Mouse (Mus musculus): Measurements from ENCODE around the gene D230025D16Rik. TPM values are rescaled to one million over a fixed set of nuclear protein-coding genes. Genes with fewer than 3 reads are reported as not detected.
"Not testable (repeated sequence)": the region's sequence is repeated elsewhere in the genome, so short reads cannot be mapped to it uniquely, and the experiment has no call there.

The D230025D16Rik gene
- polyA plus RNA-seq, 1 experiment from 2014 or later = 21.8 TPM

GRCm38 (mm10) chr8:105290554-105291314, 65.8 kb downstream of the D230025D16Rik start:
- peaks cover 11% of the 10 kb centered on the region for H3K4me1 ChIP-seq (replicated peaks)
- H3K36me3 ChIP-seq = no peaks in the 10 kb centered on the region
- H3K27me3 ChIP-seq (replicated peaks) = peaks cover 11% of the 10 kb centered on the region
- H3K9me3 ChIP-seq = no peaks in the 10 kb centered on the region
- 7% methylated on average over 31 of the region's 31 CpGs for WGBS
- no peak for ATAC-seq
- no peak overlapping the region for H3K27ac ChIP-seq
- no peak overlapping the region for H3K9ac ChIP-seq
- H3K4me2 ChIP-seq (replicated peaks) = peak overlapping the region; percentile 86
- H3K4me3 ChIP-seq (replicated peaks) = peak overlapping the region; percentile 48; the same call in 1 of the 2 replicates

- WGBS = 85% methylated on average over 8 of the region's 8 CpGs
Measured at GRCm38 (mm10) chr8:105291364-105291763, 66.4 kb downstream of the D230025D16Rik start.

GRCm38 (mm10) chr8:105291802-105292201, 66.9 kb downstream of the D230025D16Rik start:
- not testable (repeated sequence) for H3K4me2 ChIP-seq (replicated peaks); ATAC-seq; H3K27ac ChIP-seq; H3K9ac ChIP-seq; H3K9me3 ChIP-seq; H3K4me3 ChIP-seq (replicated peaks); H3K36me3 ChIP-seq
- peaks cover 11% of the 10 kb centered on the region for H3K27me3 ChIP-seq (replicated peaks)
- 69% methylated on average over 3 of the region's 3 CpGs for WGBS
- H3K4me1 ChIP-seq (replicated peaks) = peaks cover 11% of the 10 kb centered on the region

More at GRCm38 (mm10) chr8:105291364-105291763, 66.4 kb downstream of the D230025D16Rik start:
- H3K9me3 ChIP-seq; ATAC-seq; H3K4me2 ChIP-seq (replicated peaks); H3K9ac ChIP-seq; H3K36me3 ChIP-seq; H3K4me3 ChIP-seq (replicated peaks); H3K27ac ChIP-seq: not testable (repeated sequence)
- peaks cover 11% of the 10 kb centered on the region for H3K27me3 ChIP-seq (replicated peaks)
- peaks cover 11% of the 10 kb centered on the region for H3K4me1 ChIP-seq (replicated peaks)

DNA sequence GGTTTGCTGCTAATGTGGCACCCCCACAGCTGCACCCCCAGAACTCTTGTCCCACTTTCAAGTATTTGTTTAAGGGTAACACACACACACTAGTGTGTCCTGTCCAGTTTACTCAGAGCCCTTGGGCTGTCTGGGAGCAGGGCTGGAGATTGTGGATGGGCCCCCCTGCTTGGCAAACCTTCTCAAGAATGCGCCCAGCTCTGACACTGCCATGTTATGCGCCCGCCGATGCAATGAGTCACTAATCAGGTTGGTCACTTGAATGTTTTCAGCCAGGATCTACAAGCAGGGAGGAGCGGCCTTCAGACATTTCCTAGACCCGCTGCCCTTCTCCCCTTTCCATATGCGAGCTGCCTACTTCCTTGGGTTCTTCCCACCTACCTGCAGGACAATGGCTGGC, 67.5 kb downstream of the D230025D16Rik start:
- WGBS = 82% methylated on average over 7 of the region's 7 CpGs
- Histone ChIP-seq H3K4me2 (replicated peaks) (no peak overlapping the region), H3K4me1 (replicated peaks) (peaks cover 11% of the 10 kb centered on the region), H3K9me3 (no peaks in the 10 kb centered on the region), H3K27ac (no peak overlapping the region), H3K27me3 (replicated peaks) (peaks cover 11% of the 10 kb centered on the region), H3K36me3 (no peaks in the 10 kb centered on the region), H3K4me3 (replicated peaks) (no peak overlapping the region), H3K9ac (no peak overlapping the region)
- ATAC-seq = no peak

- H3K36me3 ChIP-seq = no peaks in the 10 kb centered on the region
- H3K4me2 ChIP-seq (replicated peaks) = no peak overlapping the region
- ATAC-seq = no peak
- 70% methylated on average over 19 of the region's 19 CpGs for WGBS
- no peak overlapping the region for H3K9ac ChIP-seq
- peaks cover 14% of the 10 kb centered on the region for H3K4me1 ChIP-seq (replicated peaks)
- no peak overlapping the region for H3K4me3 ChIP-seq (replicated peaks)
- no peak overlapping the region for H3K27ac ChIP-seq
- no peaks in the 10 kb centered on the region for H3K9me3 ChIP-seq
- peaks cover 11% of the 10 kb centered on the region for H3K27me3 ChIP-seq (replicated peaks)
Measured at GRCm38 (mm10) chr8:105293405-105293804, 68.5 kb downstream of the D230025D16Rik start.

DNA sequence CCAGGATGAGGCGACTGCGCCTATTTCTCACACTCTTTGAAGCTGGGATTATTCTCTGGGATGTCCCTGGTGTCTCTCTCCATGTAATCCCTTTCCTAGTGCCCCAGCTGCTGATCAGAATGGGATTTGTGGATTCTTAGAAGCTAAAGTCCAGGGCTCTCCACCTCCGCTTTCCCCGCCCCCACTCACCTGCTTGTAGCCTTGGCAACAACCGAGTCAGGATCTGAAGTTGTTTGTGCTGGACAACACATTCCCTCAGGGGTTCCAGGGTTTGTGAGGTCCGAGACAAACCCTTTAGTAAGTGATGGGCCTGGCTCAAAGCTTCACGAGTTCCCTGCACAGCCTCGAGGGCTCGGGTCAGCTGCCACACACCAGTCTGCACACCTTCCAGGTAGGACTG, 69.8 kb downstream of the D230025D16Rik start:
- H3K9ac ChIP-seq = no peak overlapping the region

DNA sequence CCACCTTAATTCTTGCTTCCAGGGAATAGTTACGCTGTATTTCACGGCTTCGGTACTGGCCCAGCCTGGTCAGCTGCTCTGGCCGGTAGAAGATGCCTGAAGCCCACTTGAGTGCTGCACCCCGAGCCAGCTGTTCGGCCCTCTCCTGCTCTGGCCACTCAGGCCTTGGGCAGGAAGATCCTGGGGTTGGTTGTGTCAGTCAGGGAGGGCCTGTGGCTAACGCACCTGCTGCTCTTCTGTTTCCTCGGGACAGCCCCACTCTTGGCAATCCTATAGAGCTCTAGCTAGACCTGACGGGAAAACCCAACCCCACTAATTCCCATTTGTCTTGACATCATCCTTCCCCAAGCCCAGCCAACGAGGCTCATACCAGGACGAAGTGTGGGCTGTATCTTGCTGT, 70.3 kb downstream of the D230025D16Rik start:
- peaks cover 6% of the 10 kb centered on the region for H3K27me3 ChIP-seq (replicated peaks)
- no peak for ATAC-seq
- no peak overlapping the region for H3K4me3 ChIP-seq (replicated peaks)
- no peak overlapping the region for H3K27ac ChIP-seq
- H3K4me2 ChIP-seq (replicated peaks) = peak overlapping the region; percentile 19; the same call in 1 of the 2 replicates
- H3K9me3 ChIP-seq = no peaks in the 10 kb centered on the region
- peaks cover 19% of the 10 kb centered on the region for H3K4me1 ChIP-seq (replicated peaks)
- no peak overlapping the region for H3K9ac ChIP-seq
- WGBS = 72% methylated on average over 11 of the region's 11 CpGs
- H3K36me3 ChIP-seq = peaks cover 5% of the 10 kb centered on the region

More for the DNA sequence above, 69.8 kb downstream of the D230025D16Rik start:
- H3K27me3 ChIP-seq (replicated peaks) = peaks cover 11% of the 10 kb centered on the region
- peaks cover 22% of the 10 kb centered on the region for H3K4me1 ChIP-seq (replicated peaks)
- no peaks in the 10 kb centered on the region for H3K9me3 ChIP-seq
- peaks cover under 1% of the 10 kb centered on the region; the same call in 1 of the 2 replicates for H3K36me3 ChIP-seq
- no peak overlapping the region for H3K4me3 ChIP-seq (replicated peaks)
- H3K4me2 ChIP-seq (replicated peaks) = 0 out of 2 replicates have a peak overlapping the region, but pooled peaks have one; percentile 19
- no peak overlapping the region for H3K27ac ChIP-seq
- ATAC-seq = no peak
- WGBS = 68% methylated on average over 9 of the region's 9 CpGs

GRCm38 (mm10) chr8:105295895-105296573, 71.1 kb downstream of the D230025D16Rik start, which contains the start of gene Exoc3l:
TSS of gene Exoc3l (minus strand) at chr8:105296101.
- Histone ChIP-seq H3K9ac (0 out of 2 replicates have a peak within 1 kb of the TSS, but pooled peaks have one; percentile 31), H3K4me1 (replicated peaks) (peaks cover 13% of the 10 kb centered on the region), H3K36me3 (peaks cover 13% of the 10 kb centered on the region), H3K4me3 (replicated peaks) (peak within 1 kb of the TSS; percentile 92), H3K27me3 (replicated peaks) (no peaks in the 10 kb centered on the region), H3K4me2 (replicated peaks) (peak within 1 kb of the TSS; percentile 85), H3K27ac (no peak within 1 kb of the TSS), H3K9me3 (no peaks in the 10 kb centered on the region)
- 60% methylated on average over 11 of the region's 11 CpGs for WGBS
- ATAC-seq = no peak

- ATAC-seq = peak; percentile 93
- peaks cover 24% of the 10 kb centered on the region for H3K36me3 ChIP-seq
- peak within 1 kb of the TSS; percentile 85 for H3K9ac ChIP-seq
- no peaks in the 10 kb centered on the region for H3K27me3 ChIP-seq (replicated peaks)
- no peaks in the 10 kb centered on the region for H3K9me3 ChIP-seq
- whole genome bisulfite sequencing = under 1% methylated on average over 58 of the region's 58 CpGs
- H3K27ac ChIP-seq = peak within 1 kb of the TSS; percentile 54
- peaks cover 13% of the 10 kb centered on the region for H3K4me1 ChIP-seq (replicated peaks)
- H3K4me2 ChIP-seq (replicated peaks) = peak within 1 kb of the TSS; percentile 85
- H3K4me3 ChIP-seq (replicated peaks) = peak within 1 kb of the TSS; percentile 92
Measured at GRCm38 (mm10) chr8:105297511-105298192, 72.7 kb downstream of the D230025D16Rik start, which contains the start of gene E2f4. TSS of gene E2f4 (plus strand) at chr8:105297663.

DNA sequence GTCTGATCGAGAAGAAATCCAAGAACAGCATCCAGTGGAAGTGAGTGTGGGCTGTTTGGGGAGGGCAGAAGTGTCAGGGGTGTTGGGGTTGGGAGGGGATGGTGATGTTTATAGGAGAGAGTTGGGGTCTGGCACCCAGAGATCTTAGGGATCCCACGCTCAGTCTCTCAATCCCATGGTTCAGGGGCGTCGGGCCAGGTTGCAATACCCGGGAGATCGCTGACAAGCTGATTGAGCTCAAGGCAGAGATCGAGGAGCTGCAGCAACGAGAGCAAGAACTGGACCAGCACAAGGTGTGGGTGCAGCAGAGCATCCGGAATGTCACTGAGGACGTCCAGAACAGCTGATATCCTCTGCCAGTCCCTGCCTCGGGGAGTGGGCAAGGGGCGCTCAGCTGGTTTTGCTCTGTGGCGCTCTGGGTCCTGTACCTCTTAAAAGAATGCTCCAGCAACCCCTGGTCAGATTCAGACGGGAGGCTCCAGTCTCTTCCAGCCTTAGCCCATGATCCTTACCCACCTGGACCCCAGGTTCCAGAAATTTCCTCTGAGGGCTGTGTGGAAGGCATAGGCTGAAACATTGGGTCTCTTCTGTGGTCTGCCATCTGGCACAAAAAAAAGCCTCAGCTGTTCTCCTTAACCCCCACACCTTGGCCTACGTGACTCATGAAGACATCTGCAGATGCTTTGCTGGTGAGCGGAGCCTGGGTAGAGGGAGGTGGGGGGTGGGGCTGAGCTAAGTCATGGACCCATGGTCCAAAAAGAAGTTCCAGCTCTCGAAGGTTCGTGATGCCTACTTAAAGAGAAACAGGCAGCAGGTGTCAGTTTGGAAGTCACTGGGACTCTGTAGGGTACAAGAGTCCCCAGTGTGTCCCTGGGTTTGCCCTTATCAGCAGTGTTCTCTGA, 73.7 kb downstream of the D230025D16Rik start:
- peak overlapping the region; percentile 85 for H3K9ac ChIP-seq
- no peaks in the 10 kb centered on the region for H3K9me3 ChIP-seq
- peaks cover 29% of the 10 kb centered on the region for H3K36me3 ChIP-seq
- H3K27ac ChIP-seq = no peak overlapping the region
- H3K4me2 ChIP-seq (replicated peaks) = peak overlapping the region; percentile 85
- peak overlapping the region; percentile 92 for H3K4me3 ChIP-seq (replicated peaks)
- H3K4me1 ChIP-seq (replicated peaks) = peaks cover 13% of the 10 kb centered on the region
- 52% methylated on average over 18 of the region's 18 CpGs for WGBS
- ATAC-seq = no peak
- no peaks in the 10 kb centered on the region for H3K27me3 ChIP-seq (replicated peaks)

- Histone ChIP-seq H3K4me1 (replicated peaks) (peaks cover 25% of the 10 kb centered on the region), H3K4me3 (replicated peaks) (no peak overlapping the region), H3K9me3 (no peaks in the 10 kb centered on the region), H3K36me3 (peaks cover 35% of the 10 kb centered on the region), H3K9ac (no peak overlapping the region), H3K27ac (no peak overlapping the region), H3K4me2 (replicated peaks) (no peak overlapping the region), H3K27me3 (replicated peaks) (no peaks in the 10 kb centered on the region)
- ATAC-seq = peak; percentile 15; the same call in 1 of the 2 replicates
- WGBS = 88% methylated on average over 8 of the region's 8 CpGs
Measured at GRCm38 (mm10) chr8:105299962-105300361, 75.0 kb downstream of the D230025D16Rik start.

Data from intestine, embryonic 15.5 days (tissue).